Comparison of ENCODE assay signal across 9 mouse cellular contexts in the genomic region with DNA sequence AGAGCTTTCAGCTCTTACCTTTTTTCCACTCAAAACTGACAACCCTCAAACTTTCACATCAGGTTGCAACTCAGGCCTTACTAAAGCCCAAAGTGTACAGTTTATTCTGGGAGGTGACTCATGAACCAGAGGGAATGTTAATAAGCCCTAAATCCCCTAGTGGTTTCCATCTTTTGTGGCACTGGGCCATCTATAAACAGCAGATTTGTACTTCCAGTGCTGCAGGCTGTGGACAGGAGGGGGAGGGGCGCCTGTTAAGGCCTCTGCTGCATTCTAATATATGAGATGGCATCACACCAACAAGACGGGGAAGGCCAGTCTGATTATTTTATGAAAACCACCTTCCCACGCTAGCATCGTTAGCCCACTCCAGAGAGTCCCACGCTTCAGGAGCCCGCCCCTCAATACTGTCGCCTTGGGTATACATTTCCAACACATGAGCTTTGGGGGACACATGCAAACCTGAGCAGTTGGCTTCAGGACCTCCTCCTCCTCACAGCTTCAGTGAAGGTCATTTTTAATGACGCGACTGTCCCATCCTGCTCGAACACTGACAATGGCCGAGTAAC. TPM values are rescaled to one million over a fixed set of nuclear protein-coding genes. Genes with fewer than 3 reads are reported as not detected.
DNase-seq lines count a peak whose midpoint lies in the region; ATAC-seq lines count a peak whose summit lies in the region.
"Had no signal": no experiment of that assay in that cellular context is flagged by ENCODE, and none has a peak within 500 bp of the region (broad histone marks: within the 10 kb centered on the region; RNA-seq: fewer than 3 reads in every experiment).

No protein-coding gene starts in this region.

- no peak overlapping the region for H3K9ac ChIP-seq in heart, embryonic 14.5 days (ENCODE audit: low read length)
- H3K9ac ChIP-seq in heart, embryonic 16.5 days (ENCODE audit: low read length) = no peak overlapping the region
- H3K9ac ChIP-seq: liver, embryonic 13.5 days had no signal

- intact Hi-C loops in gastrocnemius, postnatal 36 days (cut with DNase I) = no loop called here
- intact Hi-C loops in left cerebral cortex, postnatal 36 days (cut with DNase I) = no loop called here

- DNase-seq in heart, adult 18-20 months = no peak
- DNase-seq in Muller cell, postnatal 12 days (ENCODE audit: inconsistent ontology term) = peak; percentile 79
- DNase-seq in kidney, postnatal 4 days = peak; percentile 39 to 47
- DNase-seq in right cerebral cortex, postnatal 36 days (ENCODE audit: low spot score in 2 of 2) = no peak
- no peak for DNase-seq in gastrocnemius, postnatal 36 days
- no peak for DNase-seq in left cerebral cortex, postnatal 36 days (ENCODE audit: low spot score in 2 of 2)
- DNase-seq: liver, embryonic 13.5 days had no signal

- H3K4me3 ChIP-seq in heart, embryonic 14.5 days (ENCODE audit: control insufficient read depth in 1 of 2, insufficient read depth in 1 of 2, low read depth in 1 of 2, low read length in 2 of 2) = no peak overlapping the region
- H3K4me3 ChIP-seq in heart, embryonic 16.5 days (ENCODE audit: low read length) = no peak overlapping the region
- H3K4me3 ChIP-seq: liver, embryonic 13.5 days had no signal

- no peaks in the 10 kb centered on the region for H3K9me3 ChIP-seq in heart, embryonic 14.5 days (ENCODE audit: control insufficient read depth, low read length)
- H3K9me3 ChIP-seq in heart, embryonic 16.5 days (replicated peaks; ENCODE audit: control insufficient read depth, low read length) = no peaks in the 10 kb centered on the region
- H3K9me3 ChIP-seq: liver, embryonic 13.5 days had no signal

- H3K4me2 ChIP-seq in heart, embryonic 14.5 days (ENCODE audit: low read length) = 0 out of 2 replicates have a peak overlapping the region, but pooled peaks have one; percentile 6
- H3K4me2 ChIP-seq in heart, embryonic 16.5 days (ENCODE audit: low read depth, low read length) = peak overlapping the region; percentile 14; the same call in 1 of the 2 replicates
- H3K4me2 ChIP-seq: liver, embryonic 13.5 days had no signal

- 62% methylated on average over 11 of the region's 11 CpGs for WGBS in heart, embryonic 14.5 days
- 64% methylated on average over 11 of the region's 11 CpGs for WGBS in heart, embryonic 16.5 days

- H3K27ac ChIP-seq in heart, embryonic 14.5 days (replicated peaks in 1 of 2; ENCODE audit: control insufficient read depth in 1 of 2, insufficient read depth in 1 of 2, low read depth in 2 of 2, low read length in 2 of 2) = peak overlapping the region; percentile 63 to 74
- peak overlapping the region; percentile 37 for H3K27ac ChIP-seq in heart, embryonic 16.5 days (ENCODE audit: low read length)
- H3K27ac ChIP-seq: liver, embryonic 13.5 days had no signal

- no peaks in the 10 kb centered on the region for H3K27me3 ChIP-seq in heart, embryonic 14.5 days (ENCODE audit: control insufficient read depth, insufficient read depth, low read length)
- H3K27me3 ChIP-seq in heart, embryonic 16.5 days (ENCODE audit: control insufficient read depth, insufficient read depth, low read length) = no peaks in the 10 kb centered on the region
- H3K27me3 ChIP-seq: liver, embryonic 13.5 days had no signal

- H3K36me3 ChIP-seq in heart, embryonic 14.5 days (ENCODE audit: control insufficient read depth, insufficient read depth, low read length) = no peaks in the 10 kb centered on the region
- H3K36me3 ChIP-seq in heart, embryonic 16.5 days (ENCODE audit: control insufficient read depth, insufficient read depth) = 0 out of 2 replicates have a peak, but pooled peaks cover 2% of the 10 kb centered on the region

- no peak for ATAC-seq in heart, embryonic 14.5 days (ENCODE audit: insufficient number of reproducible peaks, insufficient read depth, low FRiP score, low read depth)
- peak; percentile 74 for ATAC-seq in heart, embryonic 16.5 days (replicated peaks; ENCODE audit: extremely low read depth, insufficient read depth, low FRiP score)

- H3K4me1 ChIP-seq in heart, embryonic 14.5 days (ENCODE audit: control insufficient read depth in 2 of 2, insufficient read depth in 2 of 2, low read length in 2 of 2) = peaks cover 18 to 41% of the 10 kb centered on the region in 2 experiments
- H3K4me1 ChIP-seq in heart, embryonic 16.5 days (ENCODE audit: control insufficient read depth, insufficient read depth, low read length) = peaks cover 26% of the 10 kb centered on the region
- H3K4me1 ChIP-seq: liver, embryonic 13.5 days had no signal

RNA-seq across cellular contexts. Expression of a gene that starts 48.3 kb away (rescaled TPM):
- polyA plus RNA-seq in heart, embryonic 14.5 days (2014; fragmentation: Nextera tagmentation; extraction: Ambion mirVana) = 56.4 and 68.3 TPM in 2 replicates
- total RNA-seq in heart, adult 18-20 months (2021) = 100 to 1,000 TPM; 144 to 147 TPM
- polyA plus RNA-seq in heart, embryonic 16.5 days (2015; fragmentation: Nextera tagmentation; extraction: Ambion mirVana) = 54.3 and 54.4 TPM in 2 replicates
- total RNA-seq in gastrocnemius, postnatal 36 days (2021) = under 1 TPM; 0.74 to 0.84 TPM
- total RNA-seq in left cerebral cortex, postnatal 36 days (2021) = 1 to 10 TPM; 2.1 to 2.3 TPM

Comparison
In these comparisons a context has a peak if more than half of its experiments do, and no peak if none do; other contexts are left out.
1. DNase-seq: peak in Muller cell, postnatal 12 days (single experiment) and kidney, postnatal 4 days (2 of 2); none in heart, adult 18-20 months (0 of 2), right cerebral cortex, postnatal 36 days (0 of 2), gastrocnemius, postnatal 36 days (0 of 2) and left cerebral cortex, postnatal 36 days (0 of 2).
2. RNA of a gene that starts 48.3 kb away (total RNA-seq): 144 to 147 TPM in heart, adult 18-20 months; 2.1 to 2.3 TPM in left cerebral cortex, postnatal 36 days and 0.74 to 0.84 TPM in gastrocnemius, postnatal 36 days; every median in the first group is over 10 times any median in the second.